Mouse (Mus musculus) ES-E14 (cell line): ENCODE measurements around the gene Gm7879. TPM values are rescaled to one million over a fixed set of nuclear protein-coding genes. Genes with fewer than 3 reads are reported as not detected.

Source experiments
- DNase-seq: peaks from one replicate; pipeline ENCODE4 v3.0.0-alpha.2; 2013; ENCODE audit warnings: low read depth, low spot score
- H3K27ac ChIP-seq: 2 replicates; pipeline ENCODE4 v1.5.1; 2012; ENCODE audit warnings: low read depth, mild to moderate bottlenecking, low read length, moderate library complexity, mixed read lengths; ENCODE audit not compliant: poor library complexity, insufficient read depth, severe bottlenecking
- H3K36me3 ChIP-seq: 2 replicates; pipeline ENCODE4 v1.6.1; 2012; ENCODE audit warnings: mild to moderate bottlenecking, low read length, moderate library complexity, mixed read lengths; ENCODE audit not compliant: control insufficient read depth, poor library complexity, insufficient read depth, severe bottlenecking
- H3K4me1 ChIP-seq, 2 experiments: fragments of 150-350 bp in 1 of 2; sonication (generic) in 1 of 2; 2 replicates each; pipeline ENCODE4 v1.6.1; 2012; ENCODE audit warnings: low read length in 2 of 2, mild to moderate bottlenecking in 1 of 2, mixed read lengths in 1 of 2; ENCODE audit not compliant: control insufficient read depth in 2 of 2, insufficient read depth in 2 of 2, poor library complexity in 1 of 2
- H3K4me3 ChIP-seq, 2 experiments: fragments of 150-350 bp in 1 of 2; sonication (generic) in 1 of 2; 2 replicates each; pipeline ENCODE4 v1.5.1; 2012; ENCODE audit warnings: low read length in 2 of 2, low read depth in 1 of 2, mild to moderate bottlenecking in 1 of 2, mixed read lengths in 1 of 2; ENCODE audit not compliant: insufficient read depth in 1 of 2, poor library complexity in 1 of 2, severe bottlenecking in 1 of 2
- H3K9ac ChIP-seq: 2 replicates; pipeline ENCODE4 v1.6.1; 2012; ENCODE audit warnings: low read depth, mild to moderate bottlenecking, low read length, mixed read lengths; ENCODE audit not compliant: poor library complexity, insufficient read depth, severe bottlenecking
- H3K9me3 ChIP-seq: fragments of 150-350 bp; sonication (generic); 2 replicates; pipeline ENCODE4 v1.6.1; 2012; ENCODE audit warnings: low read depth, mild to moderate bottlenecking, low read length; ENCODE audit not compliant: control insufficient read depth, insufficient read depth
- CHD2 ChIP-seq: IDR thresholded peaks from 2 replicates; pipeline ENCODE4 v1.6.1; 2014; ENCODE audit warnings: mild to moderate bottlenecking, low read depth, low read length, inconsistent platforms
- HCFC1 ChIP-seq: IDR thresholded peaks from 2 replicates; pipeline ENCODE4 v1.6.1; 2012; ENCODE audit warnings: low read length, inconsistent platforms, borderline replicate concordance; ENCODE audit not compliant: insufficient read depth
- MAFK ChIP-seq: IDR thresholded peaks from 2 replicates; pipeline ENCODE4 v1.6.1; 2014; ENCODE audit warnings: mild to moderate bottlenecking, low read depth, low read length, inconsistent platforms; ENCODE audit not compliant: insufficient read depth
- ZC3H11A ChIP-seq: IDR thresholded peaks from 2 replicates; pipeline ENCODE4 v1.6.1; 2012; ENCODE audit warnings: low read depth, mild to moderate bottlenecking, inconsistent platforms, low read length, borderline replicate concordance
- ZNF384 ChIP-seq: IDR thresholded peaks from 2 replicates; pipeline ENCODE4 v1.6.1; 2012; ENCODE audit warnings: low read depth, low read length, inconsistent platforms
- in situ Hi-C, 2 experiments: fragments of 600-800 bp; cut with MboI; formaldehyde crosslinking; loops; one replicate each; pipeline ENCODE4 v1.15.1; 2025; ENCODE audit warnings: low sequenced_read_pairs in 2 of 2, inconsistent platforms in 1 of 2; ENCODE audit not compliant: unreplicated experiment in 2 of 2
- total RNA-seq: library from RNA; depleted of rRNA; stranded (reverse); fragments of 300-350 nt; gene quantifications from 2 replicates; pipeline ENCODE4 v1.2.3, GENCODE M21; 2012

Gene Gm7879
- total RNA-seq, 1 experiment = 1.9 TPM

GRCm38 (mm10) chr5:43885060-43885820 lies 27.7 kb upstream of the Gm7879 start:
- in situ Hi-C loops = no loop called here
- no peak for DNase-seq
- no peaks in the 10 kb centered on the region for H3K4me1 ChIP-seq
- H3K4me3 ChIP-seq = no peak overlapping the region
- H3K9me3 ChIP-seq = no peaks in the 10 kb centered on the region
- TF ChIP-seq HCFC1 = no peak
- no peak for TF ChIP-seq ZNF384
- no peak for TF ChIP-seq MAFK
- TF ChIP-seq CHD2 = no peak
- no peak for TF ChIP-seq ZC3H11A
- H3K9ac ChIP-seq = no peak overlapping the region
- H3K27ac ChIP-seq = no peak overlapping the region
- no peaks in the 10 kb centered on the region for H3K36me3 ChIP-seq

- peak; percentile 46 for DNase-seq
- H3K4me3 ChIP-seq = no peak overlapping the region
- in situ Hi-C loops = loop anchor here in 1 of 2 experiments (5.0 to 10.0 kb wide), 4 partner anchors 50 to 372 kb away; partner anchors contain the start of gene Prom1
- no peaks in the 10 kb centered on the region; a peak in 1 of 4 replicates for H3K4me1 ChIP-seq
- H3K27ac ChIP-seq = no peak overlapping the region
- peak; percentile 64; the same call in 1 of the 2 replicates for TF ChIP-seq ZC3H11A
- TF ChIP-seq CHD2 = no peak
- no peak for TF ChIP-seq ZNF384
- no peak overlapping the region for H3K9ac ChIP-seq
- no peaks in the 10 kb centered on the region for H3K9me3 ChIP-seq
- no peaks in the 10 kb centered on the region for H3K36me3 ChIP-seq
Observed at GRCm38 (mm10) chr5:43892386-43892785, 20.6 kb upstream of the Gm7879 start.

- TF ChIP-seq HCFC1 = no peak
- no peak for TF ChIP-seq CHD2
- TF ChIP-seq ZC3H11A = no peak; the same call in 1 of the 2 replicates
- in situ Hi-C loops = loop anchor here in 1 of 2 experiments (5.0 to 10.0 kb wide), 4 partner anchors 52 to 371 kb away; partner anchors contain the start of gene Prom1
- Histone ChIP-seq H3K4me3 (no peak overlapping the region), H3K9me3 (no peaks in the 10 kb centered on the region), H3K27ac (no peak overlapping the region), H3K36me3 (no peaks in the 10 kb centered on the region), H3K4me1 (no peaks in the 10 kb centered on the region; a peak in 1 of 4 replicates), H3K9ac (no peak overlapping the region)
- DNase-seq = peak; percentile 60
Observed at GRCm38 (mm10) chr5:43894113-43894512, 18.8 kb upstream of the Gm7879 start.

- H3K4me3 ChIP-seq = no peak overlapping the region
Observed at GRCm38 (mm10) chr5:43895931-43896330, 17.0 kb upstream of the Gm7879 start.

GRCm38 (mm10) chr5:43904685-43905084 lies 8.3 kb upstream of the Gm7879 start:
- DNase-seq = no peak
- Histone ChIP-seq H3K4me1 (peaks cover 2 to 7% of the 10 kb centered on the region in 2 experiments; a peak in 2 of 4 replicates), H3K27ac (no peak overlapping the region), H3K9ac (no peak overlapping the region), H3K9me3 (no peaks in the 10 kb centered on the region), H3K36me3 (no peaks in the 10 kb centered on the region; the same call in 1 of the 2 replicates), H3K4me3 (no peak overlapping the region)
- TF ChIP-seq HCFC1 (no peak), CHD2 (no peak), ZC3H11A (no peak), ZNF384 (no peak)
- in situ Hi-C loops = no loop called here

More at GRCm38 (mm10) chr5:43895931-43896330, 17.0 kb upstream of the Gm7879 start:
- no peak overlapping the region for H3K27ac ChIP-seq
- in situ Hi-C loops = loop anchor here in 1 of 2 experiments (10.0 kb wide), 3 partner anchors 99 to 369 kb away; partner anchors contain the start of gene Prom1
- no peaks in the 10 kb centered on the region for H3K9me3 ChIP-seq
- H3K9ac ChIP-seq = no peak overlapping the region
- H3K4me1 ChIP-seq = no peaks in the 10 kb centered on the region; a peak in 1 of 4 replicates
- no peaks in the 10 kb centered on the region for H3K36me3 ChIP-seq
- TF ChIP-seq ZC3H11A (no peak), ZNF384 (no peak), HCFC1 (no peak), CHD2 (no peak), MAFK (no peak)
- DNase-seq = no peak
